Mouse (Mus musculus): Measurements from ENCODE around the gene 4931422A03Rik.

Gene 4931422A03Rik

GRCm38 (mm10) chr2:103957649-103958546, 70.3 kb downstream of the 4931422A03Rik start, which contains the start of gene Lmo2:
TSS of gene Lmo2 (plus strand) at chr2:103957986.
- H3K9me3 ChIP-seq (ENCODE audit: low read length): no peaks in the 10 kb centered on the region
- peaks cover 7% of the 10 kb centered on the region; the same call in 1 of the 2 replicates for H3K27me3 ChIP-seq (ENCODE audit: insufficient read depth, low read length)
- TF ChIP-seq NANOG (IDR thresholded peaks at IDR 0.05; ENCODE audit: borderline replicate concordance, low read length) (no peak), CTCF (conservative IDR thresholded peaks at IDR 0.05; ENCODE audit: low read length) (no peak), POU5F1 (IDR thresholded peaks at IDR 0.05; ENCODE audit: borderline replicate concordance, low read length) (no peak)
- H3K36me3 ChIP-seq (ENCODE audit: insufficient read depth, low read length): no peaks in the 10 kb centered on the region
- H3K4me3 ChIP-seq (replicated peaks; ENCODE audit: low read length): no peak within 1 kb of the TSS
- H3K4me1 ChIP-seq (replicated peaks; ENCODE audit: low read depth, low read length): peaks cover 12% of the 10 kb centered on the region

- H3K36me3 ChIP-seq (ENCODE audit: insufficient read depth, low read length): no peaks in the 10 kb centered on the region
- H3K9me3 ChIP-seq (ENCODE audit: low read length): no peaks in the 10 kb centered on the region
- H3K4me1 ChIP-seq (replicated peaks; ENCODE audit: low read depth, low read length): peaks cover 12% of the 10 kb centered on the region
- no peak overlapping the region for H3K4me3 ChIP-seq (replicated peaks; ENCODE audit: low read length)
- peaks cover 11% of the 10 kb centered on the region; the same call in 1 of the 2 replicates for H3K27me3 ChIP-seq (ENCODE audit: insufficient read depth, low read length)
- TF ChIP-seq CTCF (conservative IDR thresholded peaks at IDR 0.05; ENCODE audit: low read length): no peak
- no peak for TF ChIP-seq NANOG (IDR thresholded peaks at IDR 0.05; ENCODE audit: borderline replicate concordance, low read length)
- TF ChIP-seq POU5F1 (IDR thresholded peaks at IDR 0.05; ENCODE audit: borderline replicate concordance, low read length): no peak
Measured at GRCm38 (mm10) chr2:103956867-103957266, 71.3 kb downstream of the 4931422A03Rik start.

- H3K4me3 ChIP-seq (replicated peaks; ENCODE audit: low read length): no peak overlapping the region
- H3K36me3 ChIP-seq (ENCODE audit: insufficient read depth, low read length): no peaks in the 10 kb centered on the region
- H3K4me1 ChIP-seq (replicated peaks; ENCODE audit: low read depth, low read length): peaks cover 12% of the 10 kb centered on the region
- peaks cover 11% of the 10 kb centered on the region; the same call in 1 of the 2 replicates for H3K27me3 ChIP-seq (ENCODE audit: insufficient read depth, low read length)
- no peak for TF ChIP-seq NANOG (IDR thresholded peaks at IDR 0.05; ENCODE audit: borderline replicate concordance, low read length)
- TF ChIP-seq CTCF (conservative IDR thresholded peaks at IDR 0.05; ENCODE audit: low read length): no peak
- no peak for TF ChIP-seq POU5F1 (IDR thresholded peaks at IDR 0.05; ENCODE audit: borderline replicate concordance, low read length)
- no peaks in the 10 kb centered on the region for H3K9me3 ChIP-seq (ENCODE audit: low read length)
Measured at GRCm38 (mm10) chr2:103955714-103956113, 72.4 kb downstream of the 4931422A03Rik start.

- H3K4me1 ChIP-seq (replicated peaks; ENCODE audit: low read depth, low read length): peaks cover 12% of the 10 kb centered on the region; the same call in 1 of the 2 replicates
Measured at GRCm38 (mm10) chr2:103953050-103953835, 74.9 kb downstream of the 4931422A03Rik start.

GRCm38 (mm10) chr2:103947982-103948655, 80.0 kb downstream of the 4931422A03Rik start:
- H3K36me3 ChIP-seq (ENCODE audit: insufficient read depth, low read length): no peaks in the 10 kb centered on the region
- peaks cover 20% of the 10 kb centered on the region for H3K27me3 ChIP-seq (ENCODE audit: insufficient read depth, low read length)
- no peak for TF ChIP-seq NANOG (IDR thresholded peaks at IDR 0.05; ENCODE audit: borderline replicate concordance, low read length)
- TF ChIP-seq POU5F1 (IDR thresholded peaks at IDR 0.05; ENCODE audit: borderline replicate concordance, low read length): no peak
- TF ChIP-seq CTCF (conservative IDR thresholded peaks at IDR 0.05; ENCODE audit: low read length): no peak
- H3K4me1 ChIP-seq (replicated peaks; ENCODE audit: low read depth, low read length): peaks cover 4% of the 10 kb centered on the region; the same call in 1 of the 2 replicates
- H3K9me3 ChIP-seq (ENCODE audit: low read length): no peaks in the 10 kb centered on the region
- H3K4me3 ChIP-seq (replicated peaks; ENCODE audit: low read length): no peak overlapping the region

More at GRCm38 (mm10) chr2:103953050-103953835, 74.9 kb downstream of the 4931422A03Rik start:
- Histone ChIP-seq H3K36me3 (ENCODE audit: insufficient read depth, low read length) (no peaks in the 10 kb centered on the region), H3K27me3 (ENCODE audit: insufficient read depth, low read length) (peaks cover 9% of the 10 kb centered on the region; the same call in 1 of the 2 replicates), H3K4me3 (replicated peaks; ENCODE audit: low read length) (no peak overlapping the region), H3K9me3 (ENCODE audit: low read length) (no peaks in the 10 kb centered on the region)
- TF ChIP-seq CTCF (conservative IDR thresholded peaks at IDR 0.05; ENCODE audit: low read length): no peak

GRCm38 (mm10) chr2:103946892-103947291, 81.3 kb downstream of the 4931422A03Rik start:
- H3K4me1 ChIP-seq (replicated peaks; ENCODE audit: low read depth, low read length): peaks cover 4% of the 10 kb centered on the region; the same call in 1 of the 2 replicates
- TF ChIP-seq NANOG (IDR thresholded peaks at IDR 0.05; ENCODE audit: borderline replicate concordance, low read length) (no peak), POU5F1 (IDR thresholded peaks at IDR 0.05; ENCODE audit: borderline replicate concordance, low read length) (no peak), CTCF (conservative IDR thresholded peaks at IDR 0.05; ENCODE audit: low read length) (no peak)
- peaks cover 12% of the 10 kb centered on the region for H3K27me3 ChIP-seq (ENCODE audit: insufficient read depth, low read length)
- no peak overlapping the region for H3K4me3 ChIP-seq (replicated peaks; ENCODE audit: low read length)
- no peaks in the 10 kb centered on the region for H3K9me3 ChIP-seq (ENCODE audit: low read length)
- no peaks in the 10 kb centered on the region for H3K36me3 ChIP-seq (ENCODE audit: insufficient read depth, low read length)

GRCm38 (mm10) chr2:103945571-103946092, 82.5 kb downstream of the 4931422A03Rik start:
- peaks cover 12% of the 10 kb centered on the region for H3K27me3 ChIP-seq (ENCODE audit: insufficient read depth, low read length)

More at GRCm38 (mm10) chr2:103945571-103946092, 82.5 kb downstream of the 4931422A03Rik start:
- no peaks in the 10 kb centered on the region for H3K36me3 ChIP-seq (ENCODE audit: insufficient read depth, low read length)
- no peaks in the 10 kb centered on the region for H3K9me3 ChIP-seq (ENCODE audit: low read length)
- no peak for TF ChIP-seq CTCF (conservative IDR thresholded peaks at IDR 0.05; ENCODE audit: low read length)
- TF ChIP-seq NANOG (IDR thresholded peaks at IDR 0.05; ENCODE audit: borderline replicate concordance, low read length): no peak
- no peak for TF ChIP-seq POU5F1 (IDR thresholded peaks at IDR 0.05; ENCODE audit: borderline replicate concordance, low read length)
- H3K4me3 ChIP-seq (replicated peaks; ENCODE audit: low read length): no peak overlapping the region
- H3K4me1 ChIP-seq (replicated peaks; ENCODE audit: low read depth, low read length): peaks cover 4% of the 10 kb centered on the region; the same call in 1 of the 2 replicates

All from E14TG2a.4 (cell line).